Mouse (Mus musculus) liver, embryonic 12.5 days (tissue): ENCODE results near the gene Nup188. TPM values are rescaled to one million over a fixed set of nuclear protein-coding genes. Genes with fewer than 3 reads are reported as not detected.

ENCODE experiments used
- ATAC-seq: fragments of 200-750 bp; cut with Nextera tagmentation; 2 replicates; pipeline ENCODE4 v1.8.0; 2017; ENCODE audit warnings: moderate number of reproducible peaks, mild to moderate bottlenecking, moderate library complexity
- H3K27ac ChIP-seq: fragments of 300-500 bp; sonication (generic); 2 replicates; pipeline ENCODE4 v1.5.1; 2016; ENCODE audit warnings: mild to moderate bottlenecking
- H3K27me3 ChIP-seq: fragments of 300-500 bp; sonication (generic); replicated peaks from 2 replicates; pipeline ENCODE4 v1.6.1; 2016; ENCODE audit warnings: mild to moderate bottlenecking, moderate library complexity
- H3K36me3 ChIP-seq: fragments of 300-500 bp; sonication (generic); 2 replicates; pipeline ENCODE4 v1.6.1; 2016; ENCODE audit warnings: mild to moderate bottlenecking, moderate library complexity
- H3K4me1 ChIP-seq: fragments of 300-500 bp; sonication (generic); 2 replicates; pipeline ENCODE4 v1.6.1; 2016
- H3K4me2 ChIP-seq: fragments of 300-500 bp; sonication (generic); 2 replicates; pipeline ENCODE4 v1.6.1; 2016; ENCODE audit warnings: mild to moderate bottlenecking, moderate library complexity
- H3K4me3 ChIP-seq: fragments of 300-500 bp; sonication (generic); 2 replicates; pipeline ENCODE4 v1.5.1; 2016; ENCODE audit warnings: mild to moderate bottlenecking, moderate library complexity
- H3K9ac ChIP-seq: fragments of 300-500 bp; sonication (generic); 2 replicates; pipeline ENCODE4 v1.6.1; 2016; ENCODE audit warnings: mild to moderate bottlenecking, moderate library complexity
- H3K9me3 ChIP-seq: fragments of 300-500 bp; sonication (generic); replicated peaks from 2 replicates; pipeline ENCODE4 v1.6.1; 2016; ENCODE audit warnings: mild to moderate bottlenecking, moderate library complexity
- WGBS: fragments of 180-500 bp; shearing (Covaris S2); methylation state at CpG from one replicate; pipeline ENCODE4 v1.1.7; 2016; ENCODE audit not compliant: insufficient replicate concordance; 5-methylcytosine and 5-hydroxymethylcytosine counted together
- polyA plus RNA-seq: library from polyadenylated mRNA; unstranded; fragments of >200 nt; fragmentation: Nextera tagmentation; extraction: Ambion mirVana; gene quantifications from 2 replicates; pipeline ENCODE4 v1.2.1, GENCODE M21; 2016

Nup188 gene
- polyA plus RNA-seq, 1 experiment from 2014 or later: 23.9 TPM

GRCm38 (mm10) chr2:30309351-30309750 is 23.2 kb downstream of the Nup188 start:
- Histone ChIP-seq H3K27me3 (no peaks in the 10 kb centered on the region), H3K4me3 (no peak overlapping the region), H3K36me3 (peaks cover 98% of the 10 kb centered on the region), H3K4me1 (peaks cover 13% of the 10 kb centered on the region), H3K27ac (no peak overlapping the region), H3K9me3 (no peaks in the 10 kb centered on the region), H3K9ac (no peak overlapping the region; the same call in 1 of the 2 replicates), H3K4me2 (no peak overlapping the region)
- ATAC-seq: peak; percentile 24; the same call in 1 of the 2 replicates
- 53% methylated on average over 3 of the region's 3 CpGs for WGBS

GRCm38 (mm10) chr2:30311481-30311880 is 25.3 kb downstream of the Nup188 start:
- no peak for ATAC-seq

GRCm38 (mm10) chr2:30316136-30316535 is 29.9 kb downstream of the Nup188 start:
- H3K9ac ChIP-seq: no peak overlapping the region
- H3K4me2 ChIP-seq: no peak overlapping the region
- H3K27me3 ChIP-seq: no peaks in the 10 kb centered on the region
- ATAC-seq: no peak
- H3K9me3 ChIP-seq: no peaks in the 10 kb centered on the region
- no peaks in the 10 kb centered on the region for H3K4me1 ChIP-seq
- no peak overlapping the region for H3K4me3 ChIP-seq
- WGBS: 89% methylated on average over 4 of the region's 4 CpGs
- H3K36me3 ChIP-seq: peaks cover 97% of the 10 kb centered on the region
- H3K27ac ChIP-seq: no peak overlapping the region

More at GRCm38 (mm10) chr2:30311481-30311880, 25.3 kb downstream of the Nup188 start:
- Histone ChIP-seq H3K4me1 (peaks cover 13% of the 10 kb centered on the region), H3K27ac (no peak overlapping the region), H3K4me3 (no peak overlapping the region), H3K36me3 (peaks cover 98% of the 10 kb centered on the region), H3K9ac (no peak overlapping the region), H3K4me2 (no peak overlapping the region), H3K9me3 (no peaks in the 10 kb centered on the region), H3K27me3 (no peaks in the 10 kb centered on the region)
- WGBS: 71% methylated on average over 2 of the region's 2 CpGs

GRCm38 (mm10) chr2:30316955-30317354 is 30.8 kb downstream of the Nup188 start:
- no peaks in the 10 kb centered on the region for H3K4me1 ChIP-seq
- H3K4me2 ChIP-seq: no peak overlapping the region
- H3K27me3 ChIP-seq: no peaks in the 10 kb centered on the region
- no peak for ATAC-seq
- H3K9me3 ChIP-seq: no peaks in the 10 kb centered on the region
- H3K36me3 ChIP-seq: peaks cover 98% of the 10 kb centered on the region
- no peak overlapping the region for H3K27ac ChIP-seq
- H3K9ac ChIP-seq: no peak overlapping the region
- 89% methylated on average over 5 of the region's 5 CpGs for WGBS
- no peak overlapping the region for H3K4me3 ChIP-seq

- peaks cover 98% of the 10 kb centered on the region for H3K36me3 ChIP-seq
- no peaks in the 10 kb centered on the region for H3K4me1 ChIP-seq
- H3K9me3 ChIP-seq: no peaks in the 10 kb centered on the region
- WGBS: 77% methylated on average over 4 of the region's 4 CpGs
- peak; percentile 55; the same call in 1 of the 2 replicates for ATAC-seq
- H3K9ac ChIP-seq: no peak overlapping the region
- H3K4me2 ChIP-seq: no peak overlapping the region
- H3K4me3 ChIP-seq: no peak overlapping the region
- no peaks in the 10 kb centered on the region for H3K27me3 ChIP-seq
- H3K27ac ChIP-seq: peak overlapping the region; percentile 70
Observed at GRCm38 (mm10) chr2:30319260-30319659, 33.1 kb downstream of the Nup188 start.

- Histone ChIP-seq H3K4me2 (no peak overlapping the region), H3K4me3 (no peak overlapping the region), H3K9me3 (no peaks in the 10 kb centered on the region), H3K9ac (no peak overlapping the region), H3K36me3 (peaks cover 98% of the 10 kb centered on the region), H3K27me3 (no peaks in the 10 kb centered on the region), H3K4me1 (no peaks in the 10 kb centered on the region), H3K27ac (no peak overlapping the region)
- no peak for ATAC-seq
- WGBS: 83% methylated on average over 7 of the region's 7 CpGs
Observed at GRCm38 (mm10) chr2:30323111-30323510, 36.9 kb downstream of the Nup188 start.

- Histone ChIP-seq H3K27ac (no peak overlapping the region), H3K4me2 (no peak overlapping the region), H3K4me3 (no peak overlapping the region), H3K9ac (no peak overlapping the region), H3K4me1 (no peaks in the 10 kb centered on the region), H3K9me3 (no peaks in the 10 kb centered on the region), H3K36me3 (peaks cover 98% of the 10 kb centered on the region), H3K27me3 (no peaks in the 10 kb centered on the region)
- ATAC-seq: no peak
- WGBS: 89% methylated on average over 5 of the region's 5 CpGs
Observed at GRCm38 (mm10) chr2:30325296-30325695, 39.1 kb downstream of the Nup188 start.

- no peak overlapping the region for H3K27ac ChIP-seq
- no peak overlapping the region for H3K4me2 ChIP-seq
- peaks cover 98% of the 10 kb centered on the region for H3K36me3 ChIP-seq
- no peak overlapping the region for H3K4me3 ChIP-seq
- ATAC-seq: no peak
- H3K9ac ChIP-seq: no peak overlapping the region
- no peaks in the 10 kb centered on the region for H3K4me1 ChIP-seq
- H3K9me3 ChIP-seq: no peaks in the 10 kb centered on the region
- H3K27me3 ChIP-seq: no peaks in the 10 kb centered on the region
- 87% methylated on average over 7 of the region's 7 CpGs for WGBS
Observed at GRCm38 (mm10) chr2:30327276-30327675, 41.1 kb downstream of the Nup188 start.

GRCm38 (mm10) chr2:30328791-30329190 is 42.6 kb downstream of the Nup188 start:
- no peak for ATAC-seq
- H3K9me3 ChIP-seq: no peaks in the 10 kb centered on the region
- no peak overlapping the region for H3K4me3 ChIP-seq
- H3K4me1 ChIP-seq: no peaks in the 10 kb centered on the region
- 76% methylated on average over 3 of the region's 3 CpGs for WGBS
- H3K9ac ChIP-seq: no peak overlapping the region
- H3K4me2 ChIP-seq: no peak overlapping the region
- H3K27ac ChIP-seq: no peak overlapping the region
- peaks cover 98% of the 10 kb centered on the region for H3K36me3 ChIP-seq
- no peaks in the 10 kb centered on the region for H3K27me3 ChIP-seq

- Histone ChIP-seq H3K9me3 (no peaks in the 10 kb centered on the region), H3K27me3 (no peaks in the 10 kb centered on the region), H3K27ac (no peak overlapping the region), H3K9ac (no peak overlapping the region), H3K36me3 (peaks cover 100% of the 10 kb centered on the region), H3K4me3 (no peak overlapping the region), H3K4me2 (no peak overlapping the region), H3K4me1 (no peaks in the 10 kb centered on the region)
- ATAC-seq: no peak
- 96% methylated on average over 2 of the region's 2 CpGs for whole genome bisulfite sequencing
Observed at GRCm38 (mm10) chr2:30335324-30335723, 49.1 kb downstream of the Nup188 start.

- ATAC-seq: 0 out of 2 replicates have a peak, but pooled peaks have one; percentile 21
- Histone ChIP-seq H3K4me2 (no peak overlapping the region), H3K4me3 (no peak overlapping the region), H3K27me3 (no peaks in the 10 kb centered on the region), H3K9ac (no peak overlapping the region), H3K9me3 (no peaks in the 10 kb centered on the region), H3K36me3 (peaks cover 100% of the 10 kb centered on the region), H3K4me1 (no peaks in the 10 kb centered on the region), H3K27ac (no peak overlapping the region)
- 82% methylated on average over 16 of the region's 16 CpGs for WGBS
Observed at GRCm38 (mm10) chr2:30336174-30336915, 50.1 kb downstream of the Nup188 start.

GRCm38 (mm10) chr2:30337179-30337578 is 51.0 kb downstream of the Nup188 start:
- Histone ChIP-seq H3K4me2 (no peak overlapping the region), H3K9me3 (no peaks in the 10 kb centered on the region), H3K27me3 (no peaks in the 10 kb centered on the region), H3K27ac (no peak overlapping the region), H3K36me3 (peaks cover 100% of the 10 kb centered on the region), H3K4me1 (no peaks in the 10 kb centered on the region), H3K4me3 (no peak overlapping the region), H3K9ac (no peak overlapping the region)
- no peak for ATAC-seq
- WGBS: 83% methylated on average over 12 of the region's 12 CpGs
